Mouse (Mus musculus) heart, embryonic 14.5 days (tissue): Measurements from ENCODE around the gene Pdlim4. TPM values are rescaled to one million over a fixed set of nuclear protein-coding genes. Genes with fewer than 3 reads are reported as not detected.
A peak's percentile ranks its signal among the peaks of the same experiment; 100 is the strongest.

Experiments used
- ATAC-seq: fragments of 200-750 bp; cut with Nextera tagmentation; 2 replicates; pipeline ENCODE4 v1.8.0; 2017; ENCODE audit warnings: low read depth, moderate TSS enrichment; ENCODE audit not compliant: insufficient number of reproducible peaks, insufficient read depth, low FRiP score
- H3K27ac ChIP-seq, 2 experiments: fragments of 200-500 bp in 1 of 2; fragments of 300-500 bp in 1 of 2; sonication (generic) in 1 of 2; replicated peaks in 1 of 2; 2 replicates each; pipeline ENCODE4 v1.5.1; 2012 to 2014; ENCODE audit warnings: low read depth in 2 of 2, low read length in 2 of 2, control low read depth in 1 of 2, mild to moderate bottlenecking in 1 of 2, mixed read lengths in 1 of 2; ENCODE audit not compliant: control insufficient read depth in 1 of 2, insufficient read depth in 1 of 2
- H3K27me3 ChIP-seq: fragments of 300-500 bp; sonication (generic); 2 replicates; pipeline ENCODE4 v1.6.1; 2014; ENCODE audit warnings: mild to moderate bottlenecking, low read length, control low read depth; ENCODE audit not compliant: control insufficient read depth, insufficient read depth
- H3K36me3 ChIP-seq: fragments of 300-500 bp; sonication (generic); 2 replicates; pipeline ENCODE4 v1.6.1; 2014; ENCODE audit warnings: mild to moderate bottlenecking, control low read depth, low read length, mixed read lengths; ENCODE audit not compliant: control insufficient read depth, insufficient read depth
- H3K4me1 ChIP-seq, 2 experiments: fragments of 200-500 bp in 1 of 2; fragments of 300-500 bp in 1 of 2; sonication (generic) in 1 of 2; 2 replicates each; pipeline ENCODE4 v1.6.1; 2012 to 2014; ENCODE audit warnings: low read length in 2 of 2, control low read depth in 1 of 2, mixed read lengths in 1 of 2; ENCODE audit not compliant: control insufficient read depth in 2 of 2, insufficient read depth in 2 of 2
- H3K4me2 ChIP-seq: fragments of 300-500 bp; sonication (generic); 2 replicates; pipeline ENCODE4 v1.6.1; 2014; ENCODE audit warnings: mild to moderate bottlenecking, low read length
- H3K4me3 ChIP-seq, 2 experiments: fragments of 200-500 bp in 1 of 2; fragments of 300-500 bp in 1 of 2; sonication (generic) in 1 of 2; 2 replicates each; pipeline ENCODE4 v1.5.1; 2012 to 2014; ENCODE audit warnings: low read length in 2 of 2, mild to moderate bottlenecking in 2 of 2, control low read depth in 1 of 2, low read depth in 1 of 2, moderate library complexity in 1 of 2; ENCODE audit not compliant: control insufficient read depth in 1 of 2, insufficient read depth in 1 of 2
- H3K9ac ChIP-seq: fragments of 300-500 bp; sonication (generic); 2 replicates; pipeline ENCODE4 v1.6.1; 2014; ENCODE audit warnings: mild to moderate bottlenecking, low read length
- H3K9me3 ChIP-seq: fragments of 300-500 bp; sonication (generic); 2 replicates; pipeline ENCODE4 v1.6.1; 2016; ENCODE audit warnings: low read length, control low read depth; ENCODE audit not compliant: control insufficient read depth
- WGBS: fragments of 180-500 bp; shearing (Covaris S2); extraction: QIAGEN DNeasy Blood & Tissue Kit; methylation state at CpG from one replicate; pipeline ENCODE4 v1.1.7; 2014; 5-methylcytosine and 5-hydroxymethylcytosine counted together
- polyA plus RNA-seq: library from polyadenylated mRNA; unstranded; fragments of >200 nt; fragmentation: Nextera tagmentation; extraction: Ambion mirVana; gene quantifications from 2 replicates; pipeline ENCODE4 v1.2.1, GENCODE M21; 2014

Pdlim4 gene
- 11.5 and 14.6 TPM in 2 replicates for polyA plus RNA-seq

DNA sequence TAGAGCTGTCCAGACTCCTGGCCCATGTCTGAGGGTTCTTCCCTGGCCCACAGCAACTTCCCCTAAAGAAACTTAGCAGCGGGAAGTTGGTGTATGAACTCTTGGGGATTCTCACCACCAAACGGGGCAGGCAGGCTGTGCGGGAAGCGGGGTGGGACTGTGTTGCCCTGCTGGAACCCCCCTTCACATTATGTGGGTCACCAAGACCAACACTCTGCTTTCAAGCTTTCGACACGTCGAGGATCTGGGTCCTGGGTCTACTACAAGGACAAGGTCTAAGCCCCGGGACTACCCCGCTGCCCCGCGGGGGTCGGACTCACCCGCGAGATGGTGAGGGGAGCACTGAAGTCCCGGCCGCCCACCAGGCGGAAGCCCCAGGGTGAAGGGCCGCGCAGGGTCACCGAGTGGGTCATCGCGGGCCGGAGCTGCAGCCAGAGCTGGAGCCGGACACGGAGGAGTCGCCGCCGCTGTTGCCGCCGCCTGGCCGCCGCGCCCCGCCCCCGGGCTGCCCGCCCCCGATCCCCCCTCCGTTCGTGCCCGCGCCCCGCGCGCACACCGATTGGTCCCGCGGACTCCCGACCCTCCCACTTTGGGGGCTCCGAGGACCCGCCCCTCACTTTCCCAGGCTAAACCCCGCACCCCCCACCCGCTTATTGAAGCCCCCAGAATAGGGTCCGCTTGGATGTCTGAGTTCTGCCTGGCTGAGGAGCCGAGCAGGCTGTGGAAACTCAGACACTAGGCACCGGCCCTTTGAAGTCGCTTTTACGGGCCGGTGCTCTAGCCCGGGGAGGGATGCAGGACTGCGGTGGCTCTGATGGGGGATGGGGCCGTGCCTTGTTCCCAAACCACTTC, at the start of gene Pdlim4:
Pdlim4 (minus strand) TSS at position 495 of the 852 bp plus-strand sequence.
- peak within 1 kb of the TSS; percentile 95 for H3K4me2 ChIP-seq
- 4% methylated on average over 53 of the region's 61 CpGs for WGBS
- H3K36me3 ChIP-seq, result no peaks in the 10 kb centered on the region
- no peak for ATAC-seq
- no peak within 1 kb of the TSS for H3K27ac ChIP-seq
- peak within 1 kb of the TSS; percentile 53 to 54 for H3K4me3 ChIP-seq
- H3K9ac ChIP-seq, result peak within 1 kb of the TSS; percentile 73
- peaks cover 41 to 50% of the 10 kb centered on the region in 2 experiments for H3K4me1 ChIP-seq
- H3K9me3 ChIP-seq, result no peaks in the 10 kb centered on the region
- H3K27me3 ChIP-seq, result peaks cover 45% of the 10 kb centered on the region

DNA sequence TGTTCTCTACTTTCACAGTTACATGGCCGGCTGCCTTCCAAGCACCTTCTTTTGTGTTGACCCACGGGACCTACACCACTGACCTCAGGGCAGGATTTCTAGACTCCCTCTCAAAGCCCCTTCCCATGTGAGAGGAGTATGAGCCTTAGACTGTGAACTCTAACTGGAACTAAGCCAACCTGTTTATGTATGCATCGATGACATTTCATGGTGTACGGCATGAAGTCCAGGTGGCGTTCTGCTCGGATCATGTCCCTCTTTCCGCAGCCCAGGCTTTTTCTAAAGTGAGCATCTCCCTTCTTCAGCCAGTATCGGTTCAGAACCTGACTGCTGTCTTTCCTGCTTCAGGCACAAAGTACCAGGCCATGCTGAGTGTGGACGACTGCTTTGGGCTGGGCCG, 48.3 kb upstream of the Pdlim4 start:
- peaks cover 52% of the 10 kb centered on the region for H3K36me3 ChIP-seq
- no peak overlapping the region for H3K4me2 ChIP-seq
- H3K4me3 ChIP-seq, result no peak overlapping the region
- H3K9ac ChIP-seq, result no peak overlapping the region
- H3K9me3 ChIP-seq, result no peaks in the 10 kb centered on the region
- peaks cover 25 to 45% of the 10 kb centered on the region in 2 experiments for H3K4me1 ChIP-seq
- no peak for ATAC-seq
- WGBS, result 85% methylated on average over 10 of the region's 10 CpGs
- no peak overlapping the region for H3K27ac ChIP-seq
- H3K27me3 ChIP-seq, result no peaks in the 10 kb centered on the region

DNA sequence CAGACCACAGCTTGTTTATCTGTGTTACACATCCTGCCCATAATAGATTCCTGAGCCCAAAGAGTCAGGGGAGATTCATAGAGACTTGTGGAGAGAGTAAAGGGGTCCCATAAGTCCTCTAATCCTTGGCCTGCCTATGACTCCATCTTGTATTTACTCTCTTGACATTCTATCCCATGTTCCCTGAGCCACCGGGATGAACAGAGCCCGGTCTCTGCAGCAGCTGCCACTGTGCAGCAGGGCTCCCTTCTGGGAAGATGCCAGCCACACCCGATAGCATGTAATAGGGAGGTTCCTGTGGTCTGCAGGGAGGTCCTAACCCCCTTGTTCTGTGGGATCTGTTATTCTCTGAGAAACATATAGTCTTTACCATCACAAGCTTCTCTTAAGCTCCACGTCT, 47.6 kb upstream of the Pdlim4 start:
- 78% methylated on average over 4 of the region's 4 CpGs for WGBS
- H3K4me1 ChIP-seq, result peaks cover 27 to 46% of the 10 kb centered on the region in 2 experiments
- no peak overlapping the region for H3K27ac ChIP-seq
- no peak overlapping the region for H3K4me2 ChIP-seq
- no peak overlapping the region for H3K9ac ChIP-seq
- H3K36me3 ChIP-seq, result peaks cover 54% of the 10 kb centered on the region
- H3K4me3 ChIP-seq, result no peak overlapping the region
- ATAC-seq, result no peak
- H3K9me3 ChIP-seq, result no peaks in the 10 kb centered on the region
- H3K27me3 ChIP-seq, result no peaks in the 10 kb centered on the region

DNA sequence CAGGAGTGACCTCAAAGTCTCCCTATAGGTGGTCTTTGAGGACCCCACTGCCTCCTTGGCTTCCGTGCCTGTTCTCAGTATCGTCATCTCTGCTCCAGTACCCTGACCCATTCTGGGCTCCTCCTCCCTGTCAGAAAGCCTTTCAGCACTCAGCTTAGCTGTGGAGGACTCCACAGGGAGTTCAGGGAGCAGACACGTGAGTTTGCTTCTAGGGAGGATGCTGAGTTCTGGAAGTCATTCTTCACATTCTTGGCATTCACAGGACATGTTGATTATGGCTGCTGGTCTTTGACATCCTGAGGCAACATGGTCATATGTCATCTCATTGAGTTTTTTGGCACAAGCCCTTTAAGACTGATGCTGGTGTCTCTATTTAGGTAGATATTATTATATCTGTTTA, 47.1 kb upstream of the Pdlim4 start:
- 15% methylated on average over 3 of the region's 3 CpGs for WGBS
- Histone ChIP-seq H3K4me1 (peaks cover 27 to 49% of the 10 kb centered on the region in 2 experiments), H3K4me3 (no peak overlapping the region), H3K27me3 (no peaks in the 10 kb centered on the region), H3K4me2 (no peak overlapping the region), H3K27ac (no peak overlapping the region), H3K36me3 (peaks cover 59% of the 10 kb centered on the region), H3K9me3 (no peaks in the 10 kb centered on the region), H3K9ac (no peak overlapping the region)
- no peak for ATAC-seq

DNA sequence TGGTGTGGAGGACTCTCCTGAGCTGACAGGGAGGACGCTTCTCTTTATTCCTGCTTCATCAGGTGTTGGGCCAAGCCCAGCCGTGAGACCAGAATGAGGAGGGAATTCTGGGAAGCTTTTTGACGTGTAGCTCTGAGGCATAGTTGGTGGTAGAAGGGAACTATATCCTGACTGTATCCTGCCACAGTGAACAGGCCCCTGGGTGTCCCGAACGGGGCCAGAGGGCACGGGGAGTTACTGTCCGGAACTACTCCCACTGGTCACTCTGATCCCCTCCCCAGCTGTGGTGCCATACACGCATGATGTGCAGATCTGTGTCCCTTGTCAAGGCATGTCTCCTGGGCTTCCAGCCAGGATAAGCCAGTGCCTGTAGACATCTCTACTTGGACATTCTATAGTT, 46.5 kb upstream of the Pdlim4 start:
- WGBS, result 67% methylated on average over 8 of the region's 8 CpGs
- no peak for ATAC-seq
- Histone ChIP-seq H3K9ac (no peak overlapping the region), H3K4me2 (no peak overlapping the region), H3K36me3 (peaks cover 62% of the 10 kb centered on the region), H3K27me3 (no peaks in the 10 kb centered on the region), H3K4me3 (no peak overlapping the region), H3K4me1 (peaks cover 28 to 55% of the 10 kb centered on the region in 2 experiments), H3K9me3 (no peaks in the 10 kb centered on the region), H3K27ac (0 out of 4 replicates have a peak overlapping the region, but pooled peaks of 1 of the 2 experiments have one; percentile 0)

DNA sequence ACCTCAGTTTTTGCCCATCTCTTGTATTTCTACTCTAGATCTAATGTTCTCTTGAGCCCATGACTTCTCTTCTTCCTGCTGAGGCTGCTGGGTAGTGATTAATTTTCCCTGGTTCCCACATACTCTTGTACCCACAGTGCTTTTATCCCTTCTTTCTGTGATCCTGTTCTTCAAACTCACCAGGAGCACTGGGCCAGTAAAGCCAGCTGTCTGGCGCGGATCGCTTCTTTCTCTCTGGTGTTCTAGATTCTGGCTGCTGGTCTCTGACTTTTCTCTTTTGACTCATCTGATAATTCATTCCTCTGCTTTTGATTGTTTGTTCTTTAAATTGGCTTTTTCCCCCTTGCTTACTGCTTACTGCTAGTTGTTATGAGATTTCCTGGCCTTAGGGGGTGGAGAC, 45.9 kb upstream of the Pdlim4 start:
- Histone ChIP-seq H3K36me3 (peaks cover 56% of the 10 kb centered on the region), H3K9me3 (no peaks in the 10 kb centered on the region), H3K4me3 (no peak overlapping the region), H3K4me2 (no peak overlapping the region), H3K27ac (no peak overlapping the region), H3K27me3 (no peaks in the 10 kb centered on the region), H3K9ac (no peak overlapping the region), H3K4me1 (peaks cover 33 to 58% of the 10 kb centered on the region in 2 experiments)
- ATAC-seq, result no peak
- 97% methylated on average over 3 of the region's 3 CpGs for WGBS

DNA sequence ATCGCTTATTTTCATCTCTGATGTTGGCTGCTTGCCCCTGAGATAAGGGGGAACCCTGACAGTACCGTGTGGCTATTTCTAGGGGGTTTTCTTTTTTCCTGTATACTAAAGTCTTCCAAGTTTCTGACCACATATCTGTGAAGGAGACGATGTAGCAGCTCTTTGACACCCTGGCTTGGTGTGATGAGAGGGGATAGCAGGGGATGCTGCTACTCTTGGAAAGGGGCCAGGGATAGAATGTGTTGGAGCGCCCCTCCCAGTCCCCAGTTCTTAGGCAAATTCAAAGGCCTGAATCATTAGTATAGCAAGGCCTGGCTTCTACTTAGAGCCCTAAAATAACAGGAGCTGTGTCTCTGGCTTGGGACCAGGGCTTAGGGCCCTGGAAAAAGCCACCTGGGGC, 44.5 kb upstream of the Pdlim4 start:
- Histone ChIP-seq H3K4me2 (peak overlapping the region; percentile 53), H3K9me3 (no peaks in the 10 kb centered on the region), H3K27ac (peak overlapping the region; percentile 84 to 92), H3K4me3 (peak overlapping the region; percentile 5 to 13; a peak in 3 of 4 replicates), H3K9ac (peak overlapping the region; percentile 66), H3K27me3 (no peaks in the 10 kb centered on the region), H3K4me1 (peaks cover 44 to 71% of the 10 kb centered on the region in 2 experiments), H3K36me3 (peaks cover 42% of the 10 kb centered on the region)
- peak; percentile 3; the same call in 1 of the 2 replicates for ATAC-seq
- WGBS, result 8% methylated on average over 4 of the region's 4 CpGs
